Mouse (Mus musculus) forebrain, embryonic 14.5 days (tissue): ENCODE results near the gene Trp53i11. TPM values are rescaled to one million over a fixed set of nuclear protein-coding genes. Genes with fewer than 3 reads are reported as not detected.

Experiments used
- ATAC-seq: fragments of 200-750 bp; cut with Nextera tagmentation; 2 replicates; pipeline ENCODE4 v1.8.0; 2017; ENCODE audit warnings: mild to moderate bottlenecking, moderate library complexity
- DNase-seq: peaks from one replicate; pipeline ENCODE4 v3.0.0-alpha.2; 2015; ENCODE audit warnings: low spot score
- H3K27ac ChIP-seq: fragments of 300-500 bp; sonication (generic); 2 replicates; pipeline ENCODE4 v1.5.1; 2014; ENCODE audit warnings: low read depth, mild to moderate bottlenecking, control low read depth, low read length, moderate library complexity
- H3K27me3 ChIP-seq: fragments of 300-500 bp; sonication (generic); replicated peaks from 2 replicates; pipeline ENCODE4 v1.6.1; 2014; ENCODE audit warnings: low read length, control low read depth, mixed read lengths; ENCODE audit not compliant: control insufficient read depth, insufficient read depth
- H3K36me3 ChIP-seq: fragments of 300-500 bp; sonication (generic); 2 replicates; pipeline ENCODE4 v1.6.1; 2014; ENCODE audit warnings: low read length, control low read depth; ENCODE audit not compliant: control insufficient read depth, insufficient read depth
- H3K4me1 ChIP-seq: fragments of 300-500 bp; sonication (generic); 2 replicates; pipeline ENCODE4 v1.6.1; 2014; ENCODE audit warnings: antibody characterized with exemption, low read length, control low read depth; ENCODE audit not compliant: control insufficient read depth, insufficient read depth
- H3K4me2 ChIP-seq: fragments of 300-500 bp; sonication (generic); 2 replicates; pipeline ENCODE4 v1.6.1; 2014; ENCODE audit warnings: mild to moderate bottlenecking, control low read depth, low read length
- H3K4me3 ChIP-seq: fragments of 300-500 bp; sonication (generic); 2 replicates; pipeline ENCODE4 v1.5.1; 2014; ENCODE audit warnings: low read depth, low read length, control low read depth
- H3K9ac ChIP-seq: fragments of 300-500 bp; sonication (generic); 2 replicates; pipeline ENCODE4 v1.6.1; 2014; ENCODE audit warnings: mild to moderate bottlenecking, low read length, control low read depth, moderate library complexity
- H3K9me3 ChIP-seq: fragments of 300-500 bp; sonication (generic); replicated peaks from 2 replicates; pipeline ENCODE4 v1.6.1; 2016; ENCODE audit warnings: low read length, control low read depth, mixed read lengths; ENCODE audit not compliant: control insufficient read depth
- WGBS: fragments of 180-500 bp; shearing (Covaris S2); extraction: QIAGEN DNeasy Blood & Tissue Kit; methylation state at CpG from one replicate; pipeline ENCODE4 v1.1.7; 2014; 5-methylcytosine and 5-hydroxymethylcytosine counted together
- polyA plus RNA-seq: library from polyadenylated mRNA; unstranded; fragments of >200 nt; fragmentation: Nextera tagmentation; extraction: Ambion mirVana; gene quantifications from 2 replicates; pipeline ENCODE4 v1.2.1, GENCODE M21; 2014

Trp53i11 gene
- polyA plus RNA-seq, 1 experiment from 2014 or later: 95.8 TPM

- peak overlapping the region; percentile 21 for H3K9ac ChIP-seq
- peaks cover 39% of the 10 kb centered on the region for H3K4me1 ChIP-seq
These were observed 11.1 kb upstream of the Trp53i11 start for GRCm38 (mm10) chr2:93176193-93176798.

GRCm38 (mm10) chr2:93176871-93177667, 10.3 kb upstream of the Trp53i11 start:
- Histone ChIP-seq H3K36me3 (no peaks in the 10 kb centered on the region), H3K4me2 (peak overlapping the region; percentile 26), H3K27ac (peak overlapping the region; percentile 89), H3K4me1 (peaks cover 39% of the 10 kb centered on the region), H3K9me3 (no peaks in the 10 kb centered on the region), H3K9ac (peak overlapping the region; percentile 21), H3K4me3 (no peak overlapping the region), H3K27me3 (no peaks in the 10 kb centered on the region)
- peak; percentile 89 for DNase-seq
- 1% methylated on average over 17 of the region's 17 CpGs for WGBS
- peak; percentile 73 for ATAC-seq

More at GRCm38 (mm10) chr2:93176193-93176798, 11.1 kb upstream of the Trp53i11 start:
- WGBS: 20% methylated on average over 4 of the region's 4 CpGs
- peak overlapping the region; percentile 26; the same call in 1 of the 2 replicates for H3K4me2 ChIP-seq
- H3K9me3 ChIP-seq: no peaks in the 10 kb centered on the region
- no peak overlapping the region for H3K4me3 ChIP-seq
- no peaks in the 10 kb centered on the region for H3K27me3 ChIP-seq
- ATAC-seq (peak; percentile 8; the same call in 1 of the 2 replicates), DNase-seq (no peak)
- H3K27ac ChIP-seq: peak overlapping the region; percentile 89
- H3K36me3 ChIP-seq: no peaks in the 10 kb centered on the region

- DNase-seq (peak; percentile 65), ATAC-seq (peak; percentile 21; the same call in 1 of the 2 replicates)
- no peak overlapping the region for H3K9ac ChIP-seq
- peaks cover 39% of the 10 kb centered on the region for H3K4me1 ChIP-seq
- no peak overlapping the region; the same call in 1 of the 2 replicates for H3K4me2 ChIP-seq
- no peaks in the 10 kb centered on the region for H3K36me3 ChIP-seq
- H3K27me3 ChIP-seq: no peaks in the 10 kb centered on the region
- H3K4me3 ChIP-seq: no peak overlapping the region
- WGBS: 70% methylated on average over 20 of the region's 20 CpGs
- H3K9me3 ChIP-seq: no peaks in the 10 kb centered on the region
- peak overlapping the region; percentile 89 for H3K27ac ChIP-seq
These were observed 9.6 kb upstream of the Trp53i11 start for GRCm38 (mm10) chr2:93177668-93178312.

- Histone ChIP-seq H3K9ac (no peak overlapping the region), H3K4me1 (peaks cover 39% of the 10 kb centered on the region), H3K27me3 (no peaks in the 10 kb centered on the region), H3K4me3 (no peak overlapping the region), H3K9me3 (no peaks in the 10 kb centered on the region), H3K4me2 (no peak overlapping the region), H3K36me3 (no peaks in the 10 kb centered on the region), H3K27ac (peak overlapping the region; percentile 89; the same call in 1 of the 2 replicates)
- 81% methylated on average over 4 of the region's 4 CpGs for WGBS
- ATAC-seq (no peak), DNase-seq (no peak)
These were observed 9.1 kb upstream of the Trp53i11 start for GRCm38 (mm10) chr2:93178313-93178677.

- H3K27me3 ChIP-seq: no peaks in the 10 kb centered on the region
- no peak for ATAC-seq
- WGBS: 60% methylated on average over 5 of the region's 5 CpGs
- H3K4me1 ChIP-seq: peaks cover 32% of the 10 kb centered on the region
- peak overlapping the region; percentile 77; the same call in 1 of the 2 replicates for H3K9ac ChIP-seq
- H3K36me3 ChIP-seq: no peaks in the 10 kb centered on the region
- peak overlapping the region; percentile 63 for H3K4me2 ChIP-seq
- H3K4me3 ChIP-seq: no peak overlapping the region
- no peaks in the 10 kb centered on the region for H3K9me3 ChIP-seq
- no peak overlapping the region for H3K27ac ChIP-seq
- DNase-seq: no peak
These were observed 7.7 kb upstream of the Trp53i11 start for GRCm38 (mm10) chr2:93179603-93180002.

GRCm38 (mm10) chr2:93180077-93180844, 7.1 kb upstream of the Trp53i11 start:
- Histone ChIP-seq H3K36me3 (no peaks in the 10 kb centered on the region), H3K4me3 (peak overlapping the region; percentile 22), H3K4me1 (peaks cover 32% of the 10 kb centered on the region), H3K9ac (peak overlapping the region; percentile 77), H3K4me2 (peak overlapping the region; percentile 63), H3K27me3 (no peaks in the 10 kb centered on the region), H3K9me3 (no peaks in the 10 kb centered on the region), H3K27ac (peak overlapping the region; percentile 63)
- ATAC-seq (peak; percentile 11; the same call in 1 of the 2 replicates), DNase-seq (peak; percentile 65)
- WGBS: 2% methylated on average over 41 of the region's 41 CpGs

GRCm38 (mm10) chr2:93182859-93183258, 4.5 kb upstream of the Trp53i11 start:
- H3K9ac ChIP-seq: no peak overlapping the region
- no peak overlapping the region for H3K4me2 ChIP-seq
- no peak overlapping the region for H3K4me3 ChIP-seq
- 72% methylated on average over 8 of the region's 11 CpGs for WGBS
- DNase-seq: no peak
- H3K9me3 ChIP-seq: no peaks in the 10 kb centered on the region
- no peak overlapping the region for H3K27ac ChIP-seq
- ATAC-seq: no peak
- H3K4me1 ChIP-seq: peaks cover 14% of the 10 kb centered on the region
- H3K36me3 ChIP-seq: no peaks in the 10 kb centered on the region
- no peaks in the 10 kb centered on the region for H3K27me3 ChIP-seq

- peak overlapping the region; percentile 90 for H3K4me3 ChIP-seq
- H3K4me2 ChIP-seq: peak overlapping the region; percentile 81
- peak; percentile 67 for DNase-seq
- peak; percentile 25 for ATAC-seq
- peaks cover 30% of the 10 kb centered on the region for H3K4me1 ChIP-seq
- H3K9me3 ChIP-seq: no peaks in the 10 kb centered on the region
- H3K36me3 ChIP-seq: no peaks in the 10 kb centered on the region
- WGBS: under 1% methylated on average over 53 of the region's 53 CpGs
- peak overlapping the region; percentile 90 for H3K27ac ChIP-seq
- H3K9ac ChIP-seq: peak overlapping the region; percentile 92
- no peaks in the 10 kb centered on the region for H3K27me3 ChIP-seq
These were observed 842 bp downstream of the Trp53i11 start for GRCm38 (mm10) chr2:93188020-93188760.
